Mouse (Mus musculus): Measurements from ENCODE around the gene Nfia.

Nfia gene

GRCm38 (mm10) chr4:97839406-97840101 lies 67.0 kb downstream of the Nfia start:
- no peak for DNase-seq (ENCODE audit: low spot score in 2 of 2)

- no peak for DNase-seq (ENCODE audit: low spot score in 2 of 2)
Observed at GRCm38 (mm10) chr4:97840227-97841062, 67.9 kb downstream of the Nfia start.

GRCm38 (mm10) chr4:97841063-97841595 lies 68.6 kb downstream of the Nfia start:
- DNase-seq (ENCODE audit: low spot score in 2 of 2) = no peak

- no peak for DNase-seq (ENCODE audit: low spot score in 2 of 2)
Observed at GRCm38 (mm10) chr4:97841745-97842144, 69.2 kb downstream of the Nfia start.

DNA sequence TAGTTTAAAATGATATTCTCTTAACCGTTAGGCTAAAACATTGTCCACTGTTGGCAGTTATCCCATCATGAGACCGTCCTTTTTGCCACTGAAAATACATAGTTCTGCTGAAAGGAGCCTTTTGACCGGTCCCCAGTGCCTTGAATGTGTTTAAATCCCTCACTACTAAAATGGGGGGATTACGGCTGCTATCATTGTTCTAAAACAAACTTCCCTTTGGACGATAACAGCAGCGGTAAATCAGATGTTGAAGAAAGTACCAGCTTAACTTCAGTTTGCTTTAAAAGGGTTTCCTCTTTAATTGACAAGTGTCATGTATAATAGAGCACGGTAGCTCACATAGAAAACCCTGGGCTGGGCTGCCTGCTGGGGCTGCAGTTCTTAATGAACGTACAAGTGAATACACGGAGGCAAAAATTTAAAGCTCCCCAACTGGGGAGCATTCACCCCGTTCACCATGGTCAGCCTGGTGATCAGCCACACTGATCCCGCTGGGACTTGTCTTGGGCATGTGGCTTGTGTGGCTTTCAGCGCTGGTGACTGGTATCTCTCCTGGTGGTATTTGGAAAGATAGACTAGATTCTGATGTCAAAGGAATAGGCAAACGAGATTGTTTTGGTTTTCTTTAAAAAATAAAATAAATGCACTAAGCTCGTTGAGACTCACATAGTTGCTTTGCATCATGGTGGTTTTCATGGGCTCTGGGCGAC lies 71.6 kb downstream of the Nfia start:
- DNase-seq (ENCODE audit: low spot score in 2 of 2) = no peak

DNA sequence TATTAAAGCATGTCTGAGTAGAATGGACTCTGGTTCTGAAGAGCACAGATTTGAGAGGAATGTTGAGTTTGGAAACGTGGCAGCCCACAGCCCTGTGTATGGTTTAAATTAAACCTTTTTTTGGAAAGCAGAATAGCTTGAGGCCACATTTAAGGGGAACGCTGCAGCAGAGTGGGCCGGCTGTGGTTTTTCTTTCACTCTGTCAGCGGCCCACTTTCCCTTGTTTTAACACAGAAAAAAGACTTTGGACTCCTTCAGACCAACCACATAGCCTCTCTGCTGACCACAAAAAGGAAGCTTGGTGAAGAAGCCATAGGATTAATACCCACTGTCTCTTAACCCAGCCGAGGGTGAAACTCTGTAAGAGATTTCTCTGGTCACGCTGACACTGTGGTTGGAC lies 72.4 kb downstream of the Nfia start:
- no peak for DNase-seq (ENCODE audit: low spot score in 2 of 2)

- DNase-seq (ENCODE audit: low spot score in 2 of 2) = no peak
Observed at GRCm38 (mm10) chr4:97847653-97848052, 75.1 kb downstream of the Nfia start.

GRCm38 (mm10) chr4:97850991-97851390 lies 78.5 kb downstream of the Nfia start:
- DNase-seq (ENCODE audit: low spot score in 2 of 2) = no peak

DNA sequence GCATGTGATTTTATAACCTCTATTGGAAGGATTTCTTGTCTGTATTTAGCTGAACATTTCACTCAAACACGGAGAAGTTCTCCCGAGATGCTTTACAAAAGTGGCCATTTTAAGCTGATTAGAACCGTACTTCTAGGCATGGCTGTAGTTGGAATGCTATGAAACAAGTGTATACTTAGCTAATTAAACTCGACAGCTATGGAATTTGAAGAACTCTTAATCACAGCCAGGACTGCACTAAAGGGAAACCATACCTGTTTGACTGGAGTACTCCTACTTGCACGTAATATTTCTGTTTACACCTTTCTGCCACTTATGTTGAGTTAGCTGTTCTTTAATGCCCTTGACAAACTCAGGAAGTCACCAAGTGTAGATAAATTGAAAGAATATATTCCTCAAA lies 79.2 kb downstream of the Nfia start:
- no peak for DNase-seq (ENCODE audit: low spot score in 2 of 2)

GRCm38 (mm10) chr4:97852626-97853025 lies 80.1 kb downstream of the Nfia start:
- DNase-seq (ENCODE audit: low spot score in 2 of 2) = no peak

DNA sequence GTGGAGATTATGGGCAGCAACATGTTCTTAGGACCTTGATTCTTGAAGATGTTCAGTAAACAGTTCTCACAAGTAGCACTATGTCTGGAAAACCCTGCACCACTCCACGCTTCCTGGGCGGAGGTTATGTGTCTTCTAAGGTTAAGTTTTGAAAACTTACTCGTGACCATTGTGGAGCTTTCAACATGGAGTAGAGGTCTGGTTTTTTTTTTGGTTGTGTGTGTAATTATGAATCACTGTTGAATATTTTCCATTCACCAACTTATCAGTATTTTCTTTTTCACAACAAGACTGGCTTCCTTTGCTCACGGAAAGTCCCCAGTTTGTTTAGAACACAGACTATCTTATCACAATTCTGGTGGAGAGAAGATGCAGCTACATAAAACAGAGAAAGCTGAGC lies 82.2 kb downstream of the Nfia start:
- no peak for DNase-seq (ENCODE audit: low spot score in 2 of 2)

DNA sequence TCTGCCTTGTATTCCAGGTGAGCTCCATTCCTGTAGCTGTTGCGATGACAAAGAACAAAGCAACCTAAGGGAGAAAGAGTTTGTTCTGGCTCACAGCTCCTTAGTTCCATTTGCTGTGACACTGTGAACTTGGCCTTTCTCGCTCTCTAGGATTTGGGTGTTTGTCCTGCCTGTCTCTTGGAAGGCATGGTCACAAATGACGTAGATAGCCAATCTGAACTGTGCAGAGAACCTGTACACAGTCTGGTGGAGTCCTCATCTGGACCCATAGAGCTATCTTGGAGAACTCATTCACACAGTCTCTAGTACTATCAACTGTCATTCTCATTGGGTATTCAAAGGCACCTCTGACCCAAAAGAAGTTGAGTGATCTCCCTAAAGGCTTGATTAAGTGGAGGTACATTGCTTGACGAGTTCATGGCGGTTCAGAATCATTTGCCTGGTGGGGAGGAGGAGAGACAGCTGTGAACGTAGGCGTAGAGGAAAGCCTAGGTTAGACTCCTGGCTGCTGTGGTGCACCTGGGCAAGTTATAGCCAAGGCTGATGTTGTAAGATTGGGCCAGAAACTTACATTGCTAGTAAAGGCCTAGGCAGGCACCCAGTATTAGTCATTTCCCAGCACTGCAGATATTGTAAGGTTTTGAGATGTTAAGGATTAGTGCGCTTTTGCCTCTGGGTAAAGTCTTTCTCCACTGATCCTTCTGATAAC lies 83.3 kb downstream of the Nfia start:
- no peak for DNase-seq (ENCODE audit: low spot score in 2 of 2)

DNA sequence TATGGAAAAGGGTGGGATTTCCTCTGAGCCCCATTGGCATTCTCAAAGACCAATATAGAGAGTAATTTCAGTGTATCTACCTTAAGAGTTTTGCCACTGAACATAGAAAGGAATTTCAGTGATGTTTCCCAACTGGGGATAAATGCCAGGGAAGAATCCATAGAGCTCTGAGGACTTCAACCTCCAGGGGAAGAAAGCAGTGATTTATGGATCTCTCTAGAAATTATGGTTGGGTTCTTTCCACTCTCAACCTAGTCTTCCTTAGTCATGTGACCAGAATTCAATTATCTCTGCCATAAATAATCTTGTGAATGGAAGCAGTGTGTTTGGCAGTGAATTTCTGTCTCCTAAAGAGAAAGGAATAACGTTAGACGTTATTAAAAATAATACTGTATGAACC lies 85.0 kb downstream of the Nfia start:
- no peak for DNase-seq (ENCODE audit: low spot score in 2 of 2)

DNA sequence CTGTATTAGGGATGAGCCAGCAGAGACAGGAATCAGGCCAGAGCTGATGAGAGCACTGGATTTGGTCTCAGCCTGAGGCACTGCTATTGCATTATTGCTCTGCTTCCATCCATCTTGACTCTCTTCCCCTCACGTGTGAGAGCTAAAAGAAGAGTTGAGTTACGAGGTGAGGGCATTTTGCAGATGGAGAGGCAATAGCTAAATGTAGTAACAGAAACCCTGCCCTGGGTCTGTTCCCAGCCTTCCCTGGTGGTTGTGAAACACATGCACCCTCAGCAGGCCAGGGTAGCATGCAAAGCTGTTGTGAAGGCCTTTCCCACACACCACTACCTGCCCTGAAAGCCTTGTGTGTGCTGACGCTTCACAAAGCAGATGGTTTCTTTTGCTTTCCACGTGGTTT lies 86.9 kb downstream of the Nfia start:
- DNase-seq (ENCODE audit: low spot score in 2 of 2) = no peak

DNA sequence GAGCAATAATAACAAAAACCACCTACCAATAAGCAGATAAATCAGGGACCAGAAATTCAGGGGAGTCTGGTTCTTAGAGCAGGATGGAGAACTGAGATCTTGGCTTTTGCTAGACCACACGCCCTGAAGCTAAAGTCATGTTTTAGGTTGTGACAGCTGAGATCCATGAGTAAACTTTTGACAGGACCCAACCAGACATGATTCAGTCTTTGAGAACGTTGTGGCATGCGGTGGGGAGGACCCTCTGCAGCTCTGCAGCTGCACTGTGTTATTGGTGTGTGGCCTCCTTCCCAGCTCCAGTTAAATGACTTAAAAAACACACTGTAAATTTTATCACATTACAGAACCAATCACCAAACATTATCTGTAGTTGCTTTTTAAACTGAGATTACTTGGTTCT lies 87.8 kb downstream of the Nfia start:
- no peak for DNase-seq (ENCODE audit: low spot score in 2 of 2)

DNA sequence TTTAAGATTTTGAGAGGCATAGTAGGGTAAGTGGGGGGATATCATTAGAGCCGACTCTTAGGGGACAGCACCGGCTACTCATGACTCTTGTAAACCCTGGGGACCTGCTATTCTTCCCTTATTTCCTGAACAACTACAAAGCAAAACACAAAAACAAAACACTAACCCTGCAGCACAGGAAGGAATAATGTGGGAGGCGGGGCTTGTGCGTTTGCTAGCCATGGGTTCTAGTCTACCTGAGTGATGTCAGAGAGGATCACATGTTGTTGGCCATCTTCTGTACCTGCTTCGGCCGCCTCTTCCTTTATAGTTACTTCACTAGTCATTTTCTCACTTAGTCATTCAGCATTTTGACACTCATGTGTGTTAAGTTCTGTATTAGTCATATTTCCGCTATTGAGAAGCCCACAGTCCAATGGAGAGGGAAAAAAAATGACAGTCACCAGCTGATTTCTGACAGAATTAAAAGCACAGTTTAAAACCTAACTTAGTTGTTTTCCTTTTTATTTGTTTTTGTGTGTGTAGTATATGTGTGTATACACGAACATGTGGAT lies 88.3 kb downstream of the Nfia start:
- DNase-seq (ENCODE audit: low spot score in 2 of 2) = no peak

DNA sequence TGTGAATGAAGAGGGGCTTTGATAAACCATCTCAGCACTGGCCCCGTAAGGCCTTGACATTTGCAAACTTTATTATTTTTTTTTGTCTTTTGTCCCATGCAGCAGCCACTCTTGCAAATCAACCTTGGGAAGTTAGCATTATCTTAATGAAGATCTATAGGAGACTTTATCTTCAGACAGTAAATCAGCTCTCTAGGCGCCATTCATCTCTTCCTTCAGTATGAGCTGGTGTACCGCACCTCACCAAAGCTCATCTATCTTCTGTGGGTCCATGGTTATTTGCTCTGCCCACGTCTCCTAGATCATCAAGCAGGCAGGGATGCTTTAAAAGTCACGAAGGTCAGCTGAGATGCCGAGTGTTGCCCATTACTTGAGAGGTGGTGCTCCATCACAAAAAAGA lies 89.8 kb downstream of the Nfia start:
- no peak for DNase-seq (ENCODE audit: low spot score in 2 of 2)

DNA sequence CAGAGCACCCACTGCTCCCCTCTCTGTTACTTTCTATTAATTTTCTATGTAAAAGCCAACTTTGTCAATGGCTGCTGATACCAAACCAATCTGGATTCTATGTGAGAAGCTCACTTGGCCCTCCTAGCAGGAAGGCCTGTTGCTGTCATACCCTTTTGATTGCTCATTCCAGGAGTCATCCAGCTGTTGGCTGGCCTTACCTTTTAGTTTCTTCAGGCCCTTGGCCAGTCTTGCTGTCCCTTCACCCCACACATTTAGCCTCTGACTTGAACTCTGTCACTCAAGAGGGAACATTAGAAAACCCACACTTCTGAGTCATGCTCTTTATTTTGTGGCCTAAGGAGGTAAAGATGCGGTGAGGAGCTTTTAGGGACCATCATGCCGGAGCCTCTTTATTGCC lies 91.7 kb downstream of the Nfia start:
- DNase-seq (ENCODE audit: low spot score in 2 of 2) = no peak

- no peak for DNase-seq (ENCODE audit: low spot score in 2 of 2)
Observed at GRCm38 (mm10) chr4:97865410-97865953, 92.9 kb downstream of the Nfia start.

DNA sequence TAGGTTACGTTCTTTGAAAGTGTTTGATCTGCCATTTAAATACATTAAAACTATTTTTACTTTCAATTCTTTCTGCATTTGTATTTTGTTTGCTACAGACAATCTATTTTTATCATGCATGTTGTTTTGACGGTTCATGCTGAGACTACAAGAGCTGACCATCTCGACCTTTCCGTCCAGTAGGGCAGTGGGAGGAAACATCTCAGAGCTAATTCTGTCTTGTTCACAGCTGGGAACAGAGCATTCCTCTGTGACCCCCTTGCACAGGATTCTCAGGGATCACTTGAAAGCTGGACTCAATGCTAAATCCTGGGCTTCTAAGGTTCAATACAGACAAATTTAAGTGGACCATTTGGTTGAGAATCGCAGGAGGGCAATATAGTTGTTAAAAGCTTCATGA lies 93.9 kb downstream of the Nfia start:
- DNase-seq (ENCODE audit: low spot score in 2 of 2) = no peak

DNA sequence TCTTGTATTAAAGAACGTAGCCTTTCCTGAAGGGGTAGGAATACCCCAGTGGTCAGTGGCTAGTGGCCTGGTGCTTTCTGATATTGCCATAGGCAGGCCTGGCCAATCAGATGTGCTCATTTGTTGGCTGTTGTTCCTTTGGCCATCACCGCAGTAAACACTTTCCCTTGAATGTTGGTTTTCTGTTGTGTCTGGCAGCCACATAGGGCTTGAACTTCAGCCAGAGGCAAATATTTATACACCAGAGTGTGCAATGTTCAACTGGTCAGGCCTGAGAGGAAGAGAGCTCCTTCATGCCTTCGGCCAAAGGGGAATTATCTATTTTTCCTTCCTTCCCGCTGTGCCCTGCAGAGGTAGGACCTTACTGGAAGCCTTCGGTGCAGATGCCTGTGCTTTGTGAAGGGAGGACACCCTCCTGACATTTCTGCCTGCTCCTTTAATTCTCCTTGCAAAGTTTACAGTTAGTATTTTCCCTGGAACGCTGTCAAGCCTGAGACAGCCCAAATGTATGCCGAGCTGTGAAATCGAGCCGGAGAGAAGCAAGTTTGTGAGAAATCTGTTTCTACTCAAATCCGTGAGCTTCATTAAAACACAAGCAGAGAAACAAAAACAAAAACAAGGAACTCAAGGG lies 95.9 kb downstream of the Nfia start:
- peak; percentile 40 to 54 for DNase-seq (ENCODE audit: low spot score in 2 of 2)

Measured in right cerebral cortex, postnatal 10 days (tissue).